In genomic region chr4:115878828-115879227, GRCm38 (mm10) we compare ENCODE assay signal across 19 mouse cellular contexts. TPM values are rescaled to one million over a fixed set of nuclear protein-coding genes. Genes with fewer than 3 reads are reported as not detected.
DNase-seq lines count a peak whose midpoint lies in the region; ATAC-seq lines count a peak whose summit lies in the region.
"Had no signal": no experiment of that assay in that cellular context is flagged by ENCODE, and none has a peak within 500 bp of the region (broad histone marks: within the 10 kb centered on the region; RNA-seq: fewer than 3 reads in every experiment).

No protein-coding gene starts in this region.

- no peak overlapping the region for H3K4me2 ChIP-seq in forebrain, embryonic 16.5 days (ENCODE audit: low read length)
- H3K4me2 ChIP-seq in hindbrain, embryonic 16.5 days (ENCODE audit: low read length) = no peak overlapping the region
- H3K4me2 ChIP-seq in hindbrain, embryonic 13.5 days = no peak overlapping the region
- H3K4me2 ChIP-seq in midbrain, embryonic 15.5 days = peak overlapping the region; percentile 35; the same call in 1 of the 2 replicates
- H3K4me2 ChIP-seq: embryonic facial prominence, embryonic 15.5 days; limb, embryonic 13.5 days had no signal

- 41% methylated on average over 9 of the region's 9 CpGs for WGBS in forebrain, embryonic 10.5 days
- 38% methylated on average over 9 of the region's 9 CpGs for WGBS in forebrain, embryonic 16.5 days
- 37% methylated on average over 9 of the region's 9 CpGs for WGBS in hindbrain, embryonic 10.5 days
- 32% methylated on average over 9 of the region's 9 CpGs for WGBS in hindbrain, embryonic 16.5 days
- WGBS in hindbrain, embryonic 13.5 days = 37% methylated on average over 9 of the region's 9 CpGs
- 16% methylated on average over 9 of the region's 9 CpGs for WGBS in midbrain, embryonic 15.5 days

- peaks cover 29% of the 10 kb centered on the region for H3K36me3 ChIP-seq in forebrain, embryonic 10.5 days (replicated peaks)
- H3K36me3 ChIP-seq in forebrain, embryonic 16.5 days (ENCODE audit: control insufficient read depth, insufficient read depth) = no peaks in the 10 kb centered on the region; the same call in 1 of the 2 replicates
- peaks cover 29% of the 10 kb centered on the region for H3K36me3 ChIP-seq in hindbrain, embryonic 10.5 days
- H3K36me3 ChIP-seq in hindbrain, embryonic 16.5 days (ENCODE audit: control insufficient read depth, insufficient read depth, low read length) = no peaks in the 10 kb centered on the region
- H3K36me3 ChIP-seq in hindbrain, embryonic 13.5 days = peaks cover 21% of the 10 kb centered on the region
- no peaks in the 10 kb centered on the region for H3K36me3 ChIP-seq in midbrain, embryonic 15.5 days (replicated peaks)

- H3K4me3 ChIP-seq in forebrain, embryonic 10.5 days = no peak overlapping the region
- no peak overlapping the region for H3K4me3 ChIP-seq in forebrain, embryonic 16.5 days (replicated peaks; ENCODE audit: low read length)
- no peak overlapping the region for H3K4me3 ChIP-seq in hindbrain, embryonic 10.5 days
- H3K4me3 ChIP-seq in hindbrain, embryonic 16.5 days (ENCODE audit: low read length) = no peak overlapping the region
- no peak overlapping the region for H3K4me3 ChIP-seq in hindbrain, embryonic 13.5 days
- no peak overlapping the region for H3K4me3 ChIP-seq in midbrain, embryonic 15.5 days
- H3K4me3 ChIP-seq: embryonic facial prominence, embryonic 15.5 days; limb, embryonic 13.5 days; neural tube, embryonic 13.5 days had no signal

- DNase-seq in forebrain, embryonic 10.5 days (ENCODE audit: extremely low spot score, low spot score) = no peak
- DNase-seq in hindbrain, embryonic 10.5 days (ENCODE audit: low spot score) = no peak
- no peak for DNase-seq in thymus, postnatal 4 days
- no peak for DNase-seq in cerebellum, adult 11-12 months
- DNase-seq: gastrocnemius, postnatal 25 days; kidney, adult 9 months; thymus, postnatal 14 days had no signal

- peaks cover 60% of the 10 kb centered on the region for H3K4me1 ChIP-seq in forebrain, embryonic 10.5 days
- H3K4me1 ChIP-seq in forebrain, embryonic 16.5 days (replicated peaks; ENCODE audit: control insufficient read depth, insufficient read depth, low read length) = peaks cover 19% of the 10 kb centered on the region
- peaks cover 71% of the 10 kb centered on the region for H3K4me1 ChIP-seq in hindbrain, embryonic 10.5 days (replicated peaks)
- H3K4me1 ChIP-seq in hindbrain, embryonic 16.5 days (ENCODE audit: control insufficient read depth, insufficient read depth, low read depth, low read length) = peaks cover 12% of the 10 kb centered on the region
- H3K4me1 ChIP-seq in hindbrain, embryonic 13.5 days (replicated peaks) = peaks cover 50% of the 10 kb centered on the region
- H3K4me1 ChIP-seq in midbrain, embryonic 15.5 days = peaks cover 51% of the 10 kb centered on the region

- H3K27ac ChIP-seq in forebrain, embryonic 10.5 days = peak overlapping the region; percentile 86
- H3K27ac ChIP-seq in forebrain, embryonic 16.5 days (ENCODE audit: low read length) = no peak overlapping the region
- H3K27ac ChIP-seq in hindbrain, embryonic 10.5 days = peak overlapping the region; percentile 89
- H3K27ac ChIP-seq in hindbrain, embryonic 16.5 days (ENCODE audit: low read depth, low read length) = no peak overlapping the region
- H3K27ac ChIP-seq in hindbrain, embryonic 13.5 days = peak overlapping the region; percentile 71; the same call in 1 of the 2 replicates
- H3K27ac ChIP-seq in midbrain, embryonic 15.5 days = peak overlapping the region; percentile 74; the same call in 1 of the 2 replicates
- H3K27ac ChIP-seq: embryonic facial prominence, embryonic 15.5 days; limb, embryonic 13.5 days; liver, embryonic 14.5 days; stomach, postnatal 0 days had no signal

- no peaks in the 10 kb centered on the region for H3K9me3 ChIP-seq in forebrain, embryonic 10.5 days
- H3K9me3 ChIP-seq in forebrain, embryonic 16.5 days (ENCODE audit: control insufficient read depth, low read length) = no peaks in the 10 kb centered on the region
- no peaks in the 10 kb centered on the region for H3K9me3 ChIP-seq in hindbrain, embryonic 10.5 days
- no peaks in the 10 kb centered on the region for H3K9me3 ChIP-seq in hindbrain, embryonic 16.5 days (ENCODE audit: control insufficient read depth, low read length)
- no peaks in the 10 kb centered on the region for H3K9me3 ChIP-seq in hindbrain, embryonic 13.5 days
- no peaks in the 10 kb centered on the region for H3K9me3 ChIP-seq in midbrain, embryonic 15.5 days
- H3K9me3 ChIP-seq: embryonic facial prominence, embryonic 15.5 days; G1E; limb, embryonic 13.5 days; neural tube, embryonic 13.5 days had no signal

- H3K9ac ChIP-seq in forebrain, embryonic 16.5 days (replicated peaks; ENCODE audit: low read depth, low read length) = no peak overlapping the region
- no peak overlapping the region for H3K9ac ChIP-seq in hindbrain, embryonic 16.5 days (ENCODE audit: low read depth, low read length)
- no peak overlapping the region; the same call in 1 of the 2 replicates for H3K9ac ChIP-seq in hindbrain, embryonic 13.5 days
- H3K9ac ChIP-seq in midbrain, embryonic 15.5 days = 0 out of 2 replicates have a peak overlapping the region, but pooled peaks have one; percentile 4
- H3K9ac ChIP-seq: embryonic facial prominence, embryonic 15.5 days; limb, embryonic 13.5 days; liver, embryonic 14.5 days had no signal

- ATAC-seq in forebrain, embryonic 16.5 days = no peak
- no peak for ATAC-seq in hindbrain, embryonic 16.5 days
- no peak for ATAC-seq in hindbrain, embryonic 13.5 days (ENCODE audit: low FRiP score)
- no peak for ATAC-seq in midbrain, embryonic 15.5 days (replicated peaks)
- ATAC-seq: CD4-positive, CD25-positive, alpha-beta regulatory T cell, adult 4 months; inflammation-experienced regulatory T-cells, adult 6 months had no signal

- H3K27me3 ChIP-seq in forebrain, embryonic 10.5 days (ENCODE audit: poor library complexity, severe bottlenecking) = peaks cover 38% of the 10 kb centered on the region
- H3K27me3 ChIP-seq in forebrain, embryonic 16.5 days (replicated peaks; ENCODE audit: control insufficient read depth, insufficient read depth, low read length) = no peaks in the 10 kb centered on the region
- H3K27me3 ChIP-seq in hindbrain, embryonic 10.5 days (ENCODE audit: insufficient read depth, poor library complexity, severe bottlenecking) = peaks cover 18% of the 10 kb centered on the region; the same call in 1 of the 2 replicates
- no peaks in the 10 kb centered on the region for H3K27me3 ChIP-seq in hindbrain, embryonic 16.5 days (replicated peaks; ENCODE audit: control insufficient read depth, insufficient read depth, low read length)
- no peaks in the 10 kb centered on the region for H3K27me3 ChIP-seq in hindbrain, embryonic 13.5 days
- H3K27me3 ChIP-seq in midbrain, embryonic 15.5 days (replicated peaks) = no peaks in the 10 kb centered on the region; the same call in 1 of the 2 replicates

RNA-seq across cellular contexts. Expression of gene Kncn, which starts 5.4 kb away (rescaled TPM):
- polyA plus RNA-seq in forebrain, embryonic 10.5 days (2016; fragmentation: Nextera tagmentation; extraction: Ambion mirVana) = not detected in 2 replicates
- polyA plus RNA-seq in forebrain, embryonic 16.5 days (2015; fragmentation: Nextera tagmentation; extraction: Ambion mirVana) = 0.18 TPM in 1 of 2 replicates, not detected in the other
- not detected in 2 replicates for polyA plus RNA-seq in hindbrain, embryonic 10.5 days (2016; fragmentation: Nextera tagmentation; extraction: Ambion mirVana)
- 0.45 TPM in 1 of 2 replicates, not detected in the other for polyA plus RNA-seq in hindbrain, embryonic 16.5 days (2015; fragmentation: Nextera tagmentation; extraction: Ambion mirVana)
- polyA plus RNA-seq in hindbrain, embryonic 13.5 days (2015; fragmentation: Nextera tagmentation; extraction: Ambion mirVana) = not detected in 2 replicates
- polyA plus RNA-seq in midbrain, embryonic 15.5 days (2015; fragmentation: Nextera tagmentation; extraction: Ambion mirVana) = 0.17 TPM in 1 of 2 replicates, not detected in the other
- polyA plus RNA-seq: CD4-positive, CD25-positive, alpha-beta regulatory T cell, adult 4 months; embryonic facial prominence, embryonic 15.5 days; G1E; inflammation-experienced regulatory T-cells, adult 6 months; limb, embryonic 13.5 days; stomach, postnatal 0 days had no signal

RNA-seq across cellular contexts. Expression of gene 6430628N08Rik, which starts 11.6 kb away (rescaled TPM):
- 0.16 TPM in 1 of 2 replicates, not detected in the other for polyA plus RNA-seq in forebrain, embryonic 10.5 days (2016; fragmentation: Nextera tagmentation; extraction: Ambion mirVana)
- 0.15 and 0.47 TPM in 2 replicates for polyA plus RNA-seq in forebrain, embryonic 16.5 days (2015; fragmentation: Nextera tagmentation; extraction: Ambion mirVana)
- 0.10 TPM in 1 of 2 replicates, not detected in the other for polyA plus RNA-seq in hindbrain, embryonic 10.5 days (2016; fragmentation: Nextera tagmentation; extraction: Ambion mirVana)
- 0.41 and 0.44 TPM in 2 replicates for polyA plus RNA-seq in hindbrain, embryonic 16.5 days (2015; fragmentation: Nextera tagmentation; extraction: Ambion mirVana)
- 0.12 and 0.30 TPM in 2 replicates for polyA plus RNA-seq in hindbrain, embryonic 13.5 days (2015; fragmentation: Nextera tagmentation; extraction: Ambion mirVana)
- polyA plus RNA-seq in midbrain, embryonic 15.5 days (2015; fragmentation: Nextera tagmentation; extraction: Ambion mirVana) = 0.27 and 0.28 TPM in 2 replicates
- polyA plus RNA-seq: CD4-positive, CD25-positive, alpha-beta regulatory T cell, adult 4 months; G1E; inflammation-experienced regulatory T-cells, adult 6 months; limb, embryonic 13.5 days; liver, embryonic 14.5 days; stomach, postnatal 0 days had no signal

RNA-seq across cellular contexts. Expression of gene Mknk1, which starts 39.8 kb away (rescaled TPM):
- 26.5 and 26.8 TPM in 2 replicates for polyA plus RNA-seq in forebrain, embryonic 10.5 days (2016; fragmentation: Nextera tagmentation; extraction: Ambion mirVana)
- 25.4 and 27.9 TPM in 2 replicates for polyA plus RNA-seq in forebrain, embryonic 16.5 days (2015; fragmentation: Nextera tagmentation; extraction: Ambion mirVana)
- polyA plus RNA-seq in hindbrain, embryonic 10.5 days (2016; fragmentation: Nextera tagmentation; extraction: Ambion mirVana) = 26.0 and 30.7 TPM in 2 replicates
- 22.3 and 24.9 TPM in 2 replicates for polyA plus RNA-seq in hindbrain, embryonic 16.5 days (2015; fragmentation: Nextera tagmentation; extraction: Ambion mirVana)
- polyA plus RNA-seq in hindbrain, embryonic 13.5 days (2015; fragmentation: Nextera tagmentation; extraction: Ambion mirVana) = 21.3 and 23.7 TPM in 2 replicates
- polyA plus RNA-seq in midbrain, embryonic 15.5 days (2015; fragmentation: Nextera tagmentation; extraction: Ambion mirVana) = 25.9 and 27.5 TPM in 2 replicates

RNA-seq across cellular contexts. Expression of gene Mob3c, which starts 50.9 kb away (rescaled TPM):
- polyA plus RNA-seq in forebrain, embryonic 10.5 days (2016; fragmentation: Nextera tagmentation; extraction: Ambion mirVana) = 2.7 and 3.9 TPM in 2 replicates
- polyA plus RNA-seq in forebrain, embryonic 16.5 days (2015; fragmentation: Nextera tagmentation; extraction: Ambion mirVana) = 4.6 and 6.0 TPM in 2 replicates
- polyA plus RNA-seq in hindbrain, embryonic 10.5 days (2016; fragmentation: Nextera tagmentation; extraction: Ambion mirVana) = 3.8 and 6.2 TPM in 2 replicates
- polyA plus RNA-seq in hindbrain, embryonic 16.5 days (2015; fragmentation: Nextera tagmentation; extraction: Ambion mirVana) = 4.9 and 7.8 TPM in 2 replicates
- polyA plus RNA-seq in hindbrain, embryonic 13.5 days (2015; fragmentation: Nextera tagmentation; extraction: Ambion mirVana) = 4.8 and 6.4 TPM in 2 replicates
- polyA plus RNA-seq in midbrain, embryonic 15.5 days (2015; fragmentation: Nextera tagmentation; extraction: Ambion mirVana) = 5.6 and 6.5 TPM in 2 replicates

Comparison
In these comparisons a context has a peak if more than half of its experiments do, and no peak if none do; other contexts are left out.
1. H3K27ac ChIP-seq: peak in forebrain, embryonic 10.5 days (single experiment), hindbrain, embryonic 10.5 days (single experiment), hindbrain, embryonic 13.5 days (single experiment) and midbrain, embryonic 15.5 days (single experiment); none in forebrain, embryonic 16.5 days (single experiment) and hindbrain, embryonic 16.5 days (single experiment).